ENCODE assay signal across 35 mouse cellular contexts in genomic region chr6:30272338-30272905, GRCm38 (mm10). TPM values are rescaled to one million over a fixed set of nuclear protein-coding genes. Genes with fewer than 3 reads are reported as not detected.
A peak's percentile ranks its signal among the peaks of the same experiment; 100 is the strongest.
DNase-seq lines count a peak whose midpoint lies in the region; ATAC-seq and TF ChIP-seq lines count a peak whose summit lies in the region.
"Had no signal": no experiment of that assay in that cellular context is flagged by ENCODE, and none has a peak within 500 bp of the region (broad histone marks: within the 10 kb centered on the region; RNA-seq: fewer than 3 reads in every experiment).

No protein-coding gene starts in this region.

- ATAC-seq in forebrain, embryonic 15.5 days (replicated peaks), result no peak
- ATAC-seq in kidney, embryonic 16.5 days (ENCODE audit: low FRiP score, low TSS enrichment), result no peak
- ATAC-seq: intestine, postnatal 0 days; lung, postnatal 0 days had no signal

- H3K27me3 ChIP-seq in forebrain, embryonic 10.5 days (ENCODE audit: poor library complexity, severe bottlenecking), result no peaks in the 10 kb centered on the region
- H3K27me3 ChIP-seq in forebrain, embryonic 15.5 days, result no peaks in the 10 kb centered on the region
- no peaks in the 10 kb centered on the region for H3K27me3 ChIP-seq in heart, embryonic 10.5 days (ENCODE audit: insufficient read depth, poor library complexity, severe bottlenecking)
- no peaks in the 10 kb centered on the region for H3K27me3 ChIP-seq in E14TG2a.4 (ENCODE audit: insufficient read depth, low read length)
- H3K27me3 ChIP-seq in kidney, embryonic 16.5 days (ENCODE audit: insufficient read depth, low read length), result no peaks in the 10 kb centered on the region
- H3K27me3 ChIP-seq: CH12.LX; heart, embryonic 12.5 days; hindbrain, embryonic 13.5 days; limb, embryonic 15.5 days; liver, embryonic 13.5 days; megakaryocyte, embryonic 14.5 days; midbrain, embryonic 12.5 days; neural tube, embryonic 12.5 days had no signal

- H3K9me3 ChIP-seq in forebrain, embryonic 10.5 days, result no peaks in the 10 kb centered on the region
- H3K9me3 ChIP-seq in forebrain, embryonic 15.5 days, result no peaks in the 10 kb centered on the region
- H3K9me3 ChIP-seq in heart, embryonic 10.5 days, result no peaks in the 10 kb centered on the region
- no peaks in the 10 kb centered on the region for H3K9me3 ChIP-seq in E14TG2a.4 (ENCODE audit: low read length)
- no peaks in the 10 kb centered on the region for H3K9me3 ChIP-seq in kidney, embryonic 16.5 days (ENCODE audit: low read length)
- H3K9me3 ChIP-seq: heart, embryonic 12.5 days; hindbrain, embryonic 13.5 days; limb, embryonic 10.5 days; limb, embryonic 15.5 days; liver, embryonic 13.5 days; megakaryocyte, embryonic 14.5 days; midbrain, embryonic 12.5 days; neural tube, embryonic 12.5 days had no signal

- H3K4me1 ChIP-seq in forebrain, embryonic 10.5 days, result peaks cover 24% of the 10 kb centered on the region
- H3K4me1 ChIP-seq in forebrain, embryonic 15.5 days, result peaks cover 11% of the 10 kb centered on the region
- peaks cover 32% of the 10 kb centered on the region for H3K4me1 ChIP-seq in heart, embryonic 10.5 days
- peaks cover 81% of the 10 kb centered on the region for H3K4me1 ChIP-seq in E14TG2a.4 (replicated peaks; ENCODE audit: low read depth, low read length)
- no peaks in the 10 kb centered on the region for H3K4me1 ChIP-seq in kidney, embryonic 16.5 days (ENCODE audit: insufficient read depth, low read length)
- H3K4me1 ChIP-seq: limb, embryonic 10.5 days had no signal

- H3K4me2 ChIP-seq in forebrain, embryonic 15.5 days (replicated peaks), result no peak overlapping the region
- H3K4me2 ChIP-seq in kidney, embryonic 16.5 days (replicated peaks; ENCODE audit: low read depth, low read length), result no peak overlapping the region
- H3K4me2 ChIP-seq: heart, embryonic 12.5 days; hindbrain, embryonic 13.5 days; limb, embryonic 15.5 days; liver, embryonic 13.5 days; midbrain, embryonic 12.5 days; neural tube, embryonic 12.5 days had no signal

- no peak for DNase-seq in forebrain, embryonic 10.5 days (ENCODE audit: extremely low spot score, low spot score)
- DNase-seq in heart, embryonic 10.5 days (ENCODE audit: low spot score), result no peak
- DNase-seq in heart, postnatal 4 days, result no peak
- DNase-seq in WW6 (ENCODE audit: low read depth, low spot score), result peak; percentile 65
- DNase-seq in cerebellum, adult 18-20 months, result no peak
- DNase-seq: adrenal gland, postnatal 10 days; cerebellum, adult 11-12 months; cerebellum, postnatal 10 days; gastrocnemius, postnatal 10 days; kidney, adult 9 months; kidney, postnatal 14 days; layer of hippocampus, adult 9-11 months; liver, embryonic 13.5 days; lung, adult 18-20 months; lung, postnatal 4 days; right cerebral cortex, adult 18-20 months; right cerebral cortex, postnatal 4 days; thymus, adult 18-20 months; thymus, postnatal 36 days had no signal

- H3K36me3 ChIP-seq in forebrain, embryonic 10.5 days (replicated peaks), result peaks cover 64% of the 10 kb centered on the region
- peaks cover 18% of the 10 kb centered on the region for H3K36me3 ChIP-seq in forebrain, embryonic 15.5 days
- peaks cover 61% of the 10 kb centered on the region for H3K36me3 ChIP-seq in heart, embryonic 10.5 days
- H3K36me3 ChIP-seq in E14TG2a.4 (ENCODE audit: insufficient read depth, low read length), result peaks cover 20% of the 10 kb centered on the region
- H3K36me3 ChIP-seq in kidney, embryonic 16.5 days (ENCODE audit: insufficient read depth, low read length), result peaks cover 30% of the 10 kb centered on the region; the same call in 1 of the 2 replicates

- H3K4me3 ChIP-seq in forebrain, embryonic 10.5 days, result no peak overlapping the region
- no peak overlapping the region for H3K4me3 ChIP-seq in forebrain, embryonic 15.5 days
- H3K4me3 ChIP-seq in heart, embryonic 10.5 days, result no peak overlapping the region
- peak overlapping the region; percentile 39 for H3K4me3 ChIP-seq in E14TG2a.4 (replicated peaks; ENCODE audit: low read length)
- no peak overlapping the region for H3K4me3 ChIP-seq in kidney, embryonic 16.5 days (ENCODE audit: low read length)
- H3K4me3 ChIP-seq: erythroblast, embryonic 14.5 days; heart, embryonic 12.5 days; hindbrain, embryonic 13.5 days; limb, embryonic 10.5 days; limb, embryonic 15.5 days; liver, embryonic 13.5 days; megakaryocyte, embryonic 14.5 days; midbrain, embryonic 12.5 days; myocyte; neural tube, embryonic 12.5 days had no signal

- WGBS in forebrain, embryonic 10.5 days, result 62% methylated on average over 11 of the region's 11 CpGs
- 28% methylated on average over 11 of the region's 11 CpGs for WGBS in forebrain, embryonic 15.5 days
- 91% methylated on average over 11 of the region's 11 CpGs for WGBS in heart, embryonic 10.5 days
- 89% methylated on average over 11 of the region's 11 CpGs for WGBS in kidney, embryonic 16.5 days

- no peak for TF ChIP-seq CTCF in E14TG2a.4 (conservative IDR thresholded peaks at IDR 0.05; ENCODE audit: low read length)

- H3K27ac ChIP-seq in forebrain, embryonic 10.5 days, result 0 out of 2 replicates have a peak overlapping the region, but pooled peaks have one; percentile 6
- no peak overlapping the region for H3K27ac ChIP-seq in forebrain, embryonic 15.5 days (replicated peaks)
- 0 out of 2 replicates have a peak overlapping the region, but pooled peaks have one; percentile 56 for H3K27ac ChIP-seq in heart, embryonic 10.5 days
- no peak overlapping the region for H3K27ac ChIP-seq in kidney, embryonic 16.5 days (ENCODE audit: low read length)
- H3K27ac ChIP-seq: hindbrain, embryonic 13.5 days; limb, embryonic 10.5 days; limb, embryonic 15.5 days; liver, embryonic 13.5 days; midbrain, embryonic 12.5 days; neural tube, embryonic 12.5 days; stomach, postnatal 0 days had no signal

- no peak overlapping the region for H3K9ac ChIP-seq in forebrain, embryonic 15.5 days (replicated peaks)
- no peak overlapping the region for H3K9ac ChIP-seq in kidney, embryonic 16.5 days (replicated peaks; ENCODE audit: low read length)
- H3K9ac ChIP-seq: heart, embryonic 12.5 days; hindbrain, embryonic 13.5 days; limb, embryonic 15.5 days; liver, embryonic 13.5 days; midbrain, embryonic 12.5 days; neural tube, embryonic 12.5 days had no signal

RNA-seq across cellular contexts. Expression of gene Ube2h, which starts 31.9 kb away (rescaled TPM):
- 28.3 and 31.2 TPM in 2 replicates for polyA plus RNA-seq in forebrain, embryonic 10.5 days (2016; fragmentation: Nextera tagmentation; extraction: Ambion mirVana)
- 65.7 and 68.5 TPM in 2 replicates for polyA plus RNA-seq in forebrain, embryonic 15.5 days (2015; fragmentation: Nextera tagmentation; extraction: Ambion mirVana)
- polyA plus RNA-seq in heart, embryonic 10.5 days (2016; fragmentation: Nextera tagmentation; extraction: Ambion mirVana), result 49.6 and 51.7 TPM in 2 replicates
- 10 to 100 TPM; 77.0 to 77.5 TPM for total RNA-seq in heart, postnatal 4 days (2021)
- 53.7 and 55.5 TPM in 2 replicates for polyA plus RNA-seq in kidney, embryonic 16.5 days (2015; fragmentation: Nextera tagmentation; extraction: Ambion mirVana)

Comparison
In these comparisons a context has a peak if more than half of its experiments do, and no peak if none do; other contexts are left out.
1. H3K27ac ChIP-seq: peak in forebrain, embryonic 10.5 days (single experiment) and heart, embryonic 10.5 days (single experiment); none in forebrain, embryonic 15.5 days (single experiment) and kidney, embryonic 16.5 days (single experiment).